Mouse (Mus musculus) CD4-positive, CD25-positive, alpha-beta regulatory T cell, adult 4 months (primary cell): ENCODE data around the gene Grtp1. TPM values are rescaled to one million over a fixed set of nuclear protein-coding genes. Genes with fewer than 3 reads are reported as not detected.

Experiments
- polyA plus RNA-seq, 2 experiments: library from polyadenylated mRNA; unstranded; fragments of 100-300 nt; shearing (Covaris generic); gene quantifications; one replicate each; pipeline ENCODE4 v1.2.1; 2017

Gene Grtp1
- polyA plus RNA-seq, 2 experiments from 2014 or later, result 2.8 to 3.2 TPM

Other genes with a start within 250 kb of the Grtp1 start
- gene F7, start 174.6 kb downstream of the Grtp1 start, polyA plus RNA-seq, result not detected
- gene F10, start 163.3 kb downstream of the Grtp1 start, polyA plus RNA-seq, result not detected
- gene Proz, start 139.7 kb downstream of the Grtp1 start, polyA plus RNA-seq, result 1 to 10 TPM; 1.9 to 2.9 TPM
- gene Pcid2, start 95.2 kb downstream of the Grtp1 start, polyA plus RNA-seq, result 10 to 100 TPM; 38.6 to 56.6 TPM
- gene Cul4a, start 95.0 kb downstream of the Grtp1 start, polyA plus RNA-seq, result 10 to 100 TPM; 20.3 to 20.5 TPM
- 10 to 100 TPM; 12.6 to 25.2 TPM for gene Lamp1, start 41.5 kb downstream of the Grtp1 start, polyA plus RNA-seq
- gene Adprhl1, start 53.5 kb upstream of the Grtp1 start, polyA plus RNA-seq, result under 1 TPM in 1 of 2 experiments, not detected in 1; 0.12 TPM
- gene Dcun1d2, start 87.5 kb upstream of the Grtp1 start, polyA plus RNA-seq, result 10 to 100 TPM; 23.6 to 27.6 TPM
- gene Tmco3, start 87.6 kb upstream of the Grtp1 start, polyA plus RNA-seq, result 10 to 100 TPM; 26.8 to 32.8 TPM
- gene Tfdp1, start 138.1 kb upstream of the Grtp1 start, polyA plus RNA-seq, result 10 to 100 TPM; 31.5 to 46.6 TPM
- not detected for gene Atp4b, start 196.2 kb upstream of the Grtp1 start, polyA plus RNA-seq
- not detected for gene Grk1, start 204.5 kb upstream of the Grtp1 start, polyA plus RNA-seq
- gene Tmem255b, start 234.6 kb upstream of the Grtp1 start, polyA plus RNA-seq, result not detected